Mouse (Mus musculus) spleen, adult 2 months (tissue): ENCODE results near the gene Slc13a5. TPM values are rescaled to one million over a fixed set of nuclear protein-coding genes. Genes with fewer than 3 reads are reported as not detected.

Experiments used
- DNase-seq, 2 experiments: peaks; one replicate each; pipeline versions ENCODE4 v3.0.0 to v3.0.0-alpha.2; 2012 to 2021; ENCODE audit warnings: low spot score in 2 of 2, low read depth in 1 of 2
- H3K27ac ChIP-seq: fragments of 200-500 bp; 2 replicates; pipeline ENCODE4 v1.5.1; 2012; ENCODE audit warnings: low read length, inconsistent platforms; ENCODE audit not compliant: insufficient read depth
- H3K27me3 ChIP-seq: fragments of 200-500 bp; 2 replicates; pipeline ENCODE4 v1.6.1; 2012; ENCODE audit warnings: mild to moderate bottlenecking, moderate library complexity, low read length, inconsistent platforms; ENCODE audit not compliant: control insufficient read depth, insufficient read depth
- H3K36me3 ChIP-seq: fragments of 200-500 bp; 2 replicates; pipeline ENCODE4 v1.6.1; 2012; ENCODE audit warnings: mild to moderate bottlenecking, low read length, inconsistent platforms; ENCODE audit not compliant: control insufficient read depth, insufficient read depth
- H3K4me1 ChIP-seq: fragments of 200-500 bp; 2 replicates; pipeline ENCODE4 v1.6.1; 2011; ENCODE audit warnings: inconsistent platforms; ENCODE audit not compliant: control insufficient read depth, insufficient read depth, insufficient read length
- H3K4me3 ChIP-seq: fragments of 200-500 bp; 2 replicates; pipeline ENCODE4 v1.5.1; 2011; ENCODE audit warnings: mild to moderate bottlenecking, inconsistent platforms; ENCODE audit not compliant: insufficient read depth, insufficient read length; ENCODE audit errors: extremely low read depth
- CTCF ChIP-seq: fragments of 200-500 bp; IDR thresholded peaks from 2 replicates; pipeline ENCODE4 v1.5.1; 2011; ENCODE audit warnings: mild to moderate bottlenecking, inconsistent platforms; ENCODE audit not compliant: insufficient read depth, insufficient read length, insufficient replicate concordance; ENCODE audit errors: extremely low read depth
- POLR2A ChIP-seq: fragments of 200-500 bp; IDR thresholded peaks from 2 replicates; pipeline ENCODE4 v1.6.1; 2011; ENCODE audit warnings: low read depth, low read length, inconsistent platforms
- whole genome bisulfite sequencing: fragments of 180-500 bp; shearing (Covaris S2); methylation state at CpG from one replicate; pipeline ENCODE4 v1.1.7; 2018; 5-methylcytosine and 5-hydroxymethylcytosine counted together
- polyA plus RNA-seq: library from polyadenylated mRNA; depleted of rRNA; stranded (reverse); fragments of >200 nt; gene quantifications from 2 replicates; pipeline ENCODE4 v1.2.3, GENCODE M21; 2012

The Slc13a5 gene
- polyA plus RNA-seq, 1 experiment, result not detected

DNA sequence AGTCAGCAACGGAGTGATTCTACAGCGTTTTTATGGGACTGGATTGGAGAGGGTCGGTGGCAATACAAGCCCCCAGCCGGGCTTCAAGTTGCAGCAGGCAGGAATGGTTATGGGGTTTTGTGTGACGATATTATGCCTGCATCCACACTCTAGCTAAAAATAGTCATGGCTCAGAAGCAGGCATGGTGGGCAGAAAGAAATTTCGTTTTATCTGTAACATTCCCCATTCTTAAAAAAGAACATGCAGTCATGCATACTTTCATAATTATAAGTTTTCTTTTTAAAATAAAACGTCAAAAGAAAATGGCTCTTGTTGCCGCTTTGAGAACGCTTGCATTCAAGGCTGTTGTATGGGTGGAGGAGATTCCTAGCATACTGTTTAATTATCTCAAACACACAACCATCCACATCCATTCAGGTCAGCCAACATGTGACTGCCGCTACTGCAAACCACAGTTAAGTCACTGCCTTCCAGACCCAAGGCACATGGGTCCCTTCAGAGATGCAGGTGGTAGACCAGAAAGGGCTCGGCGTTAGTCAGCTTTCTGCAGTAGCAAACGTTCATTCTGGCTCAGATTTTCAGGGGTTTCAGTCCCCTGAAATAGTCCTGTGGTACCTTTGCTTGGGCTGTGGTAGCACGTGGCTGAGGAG is 17.6 kb upstream of the Slc13a5 start:
- Histone ChIP-seq H3K4me1 (no peaks in the 10 kb centered on the region), H3K4me3 (no peak overlapping the region), H3K36me3 (no peaks in the 10 kb centered on the region), H3K27me3 (peaks cover 2% of the 10 kb centered on the region; the same call in 1 of the 2 replicates), H3K27ac (no peak overlapping the region)
- WGBS, result 80% methylated on average over 14 of the region's 14 CpGs
- DNase-seq, result no peak
- TF ChIP-seq CTCF (no peak), POLR2A (no peak)

DNA sequence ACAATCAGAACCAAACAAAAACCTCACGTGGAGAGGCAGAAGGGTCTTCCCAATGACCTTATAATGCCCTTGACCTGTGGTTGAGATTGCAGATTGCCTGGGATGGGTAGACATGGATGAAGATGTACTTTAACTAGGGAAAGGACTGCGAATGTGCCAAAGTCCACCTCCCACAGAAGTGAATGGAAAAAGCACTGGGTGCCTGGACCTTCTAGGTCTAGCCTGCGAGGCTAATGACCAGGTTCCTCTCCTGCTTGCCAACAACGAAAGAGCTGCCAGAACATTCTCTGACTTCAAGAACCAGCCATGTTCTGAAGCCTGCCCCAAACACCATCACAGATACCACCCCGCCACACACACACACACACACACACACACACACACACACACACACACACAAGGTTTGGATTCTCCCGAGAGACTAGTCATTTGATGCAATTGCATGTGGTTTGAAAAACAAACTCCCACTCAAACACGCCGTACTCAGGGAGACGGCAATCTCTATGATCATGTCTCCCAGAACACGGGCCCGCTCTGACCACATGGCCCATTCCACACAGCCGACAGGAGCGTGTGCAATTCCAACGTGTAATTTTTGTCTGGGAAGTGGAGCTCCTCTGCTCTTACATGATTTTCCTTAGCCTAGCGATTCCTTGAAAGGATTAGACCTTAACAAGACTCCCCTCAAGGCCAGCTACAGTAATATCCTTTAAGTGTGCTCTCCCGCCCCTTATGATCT is 16.6 kb upstream of the Slc13a5 start:
- no peaks in the 10 kb centered on the region for H3K4me1 ChIP-seq
- no peaks in the 10 kb centered on the region for H3K36me3 ChIP-seq
- no peak overlapping the region for H3K27ac ChIP-seq
- no peak for TF ChIP-seq POLR2A
- TF ChIP-seq CTCF, result no peak
- no peak for DNase-seq
- H3K27me3 ChIP-seq, result peaks cover 2% of the 10 kb centered on the region; the same call in 1 of the 2 replicates
- WGBS, result 93% methylated on average over 16 of the region's 16 CpGs
- H3K4me3 ChIP-seq, result no peak overlapping the region

- no peaks in the 10 kb centered on the region for H3K36me3 ChIP-seq
- 70% methylated on average over 5 of the region's 5 CpGs for WGBS
- no peaks in the 10 kb centered on the region for H3K4me1 ChIP-seq
- H3K27ac ChIP-seq, result no peak overlapping the region
- H3K27me3 ChIP-seq, result peaks cover 2% of the 10 kb centered on the region; the same call in 1 of the 2 replicates
- DNase-seq, result no peak
- TF ChIP-seq CTCF, result no peak
- no peak for TF ChIP-seq POLR2A
- H3K4me3 ChIP-seq, result no peak overlapping the region
Observed at GRCm38 (mm10) chr11:72281852-72282400, 14.9 kb upstream of the Slc13a5 start.

DNA sequence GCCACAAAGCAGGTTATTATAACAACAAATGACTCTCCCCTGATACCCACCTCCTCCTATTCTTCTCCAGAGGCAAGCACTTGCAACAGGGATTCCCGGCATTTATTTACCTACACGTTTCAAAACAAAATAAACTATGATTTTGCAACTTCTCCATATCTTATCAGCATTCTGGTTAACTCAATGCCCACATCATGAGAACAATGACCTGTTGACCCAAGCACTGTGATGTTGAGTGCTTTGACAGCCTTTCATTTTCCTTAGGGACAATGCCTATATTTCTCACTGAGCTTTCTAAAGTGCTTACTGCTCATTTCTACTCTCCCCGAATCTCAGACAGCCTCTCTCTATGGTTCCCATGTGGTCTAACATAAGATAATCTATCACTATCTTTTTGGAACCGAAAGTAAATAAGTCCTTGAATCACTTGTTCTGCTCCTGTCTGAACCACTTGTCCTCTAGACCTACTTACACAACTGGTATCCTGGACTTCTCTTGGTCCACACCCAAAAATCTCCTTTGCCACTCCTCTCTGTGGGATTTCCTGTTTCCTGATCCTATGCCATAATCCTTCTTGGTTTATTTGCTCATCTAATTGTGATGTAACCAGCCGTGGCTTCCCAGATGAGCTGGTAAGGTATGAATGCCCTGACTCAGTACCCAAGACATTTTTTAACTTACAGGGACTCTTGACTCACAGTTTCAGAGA is 14.3 kb upstream of the Slc13a5 start:
- H3K4me1 ChIP-seq, result no peaks in the 10 kb centered on the region
- no peak for DNase-seq
- no peaks in the 10 kb centered on the region for H3K36me3 ChIP-seq
- H3K27ac ChIP-seq, result no peak overlapping the region
- no peak for TF ChIP-seq CTCF
- 82% methylated on average over 5 of the region's 5 CpGs for WGBS
- H3K27me3 ChIP-seq, result peaks cover 2% of the 10 kb centered on the region; the same call in 1 of the 2 replicates
- H3K4me3 ChIP-seq, result no peak overlapping the region

DNA sequence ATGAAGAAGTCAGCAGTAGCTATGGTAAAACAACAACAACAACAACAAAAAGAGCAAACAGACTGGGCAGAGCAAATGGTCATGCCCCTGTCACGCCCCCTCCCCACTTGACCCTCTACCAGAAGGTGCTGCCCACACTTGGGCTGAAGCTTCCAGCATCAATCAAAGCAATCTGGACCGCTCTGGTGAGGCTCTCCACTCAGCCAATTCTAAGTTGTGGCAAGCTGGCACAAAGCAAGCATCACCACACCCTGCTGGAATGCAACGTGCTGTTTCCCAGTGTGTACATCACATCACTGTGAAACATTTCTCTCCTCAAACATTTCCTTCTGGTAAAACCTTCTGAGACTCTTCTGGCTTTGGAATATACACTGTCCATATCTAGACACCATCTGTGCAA is 6.3 kb upstream of the Slc13a5 start:
- no peak for DNase-seq
- 66% methylated on average over 3 of the region's 3 CpGs for WGBS
- Histone ChIP-seq H3K4me3 (no peak overlapping the region), H3K36me3 (no peaks in the 10 kb centered on the region), H3K27ac (no peak overlapping the region), H3K4me1 (no peaks in the 10 kb centered on the region), H3K27me3 (no peaks in the 10 kb centered on the region)
- TF ChIP-seq POLR2A, result no peak
- no peak for TF ChIP-seq CTCF

DNA sequence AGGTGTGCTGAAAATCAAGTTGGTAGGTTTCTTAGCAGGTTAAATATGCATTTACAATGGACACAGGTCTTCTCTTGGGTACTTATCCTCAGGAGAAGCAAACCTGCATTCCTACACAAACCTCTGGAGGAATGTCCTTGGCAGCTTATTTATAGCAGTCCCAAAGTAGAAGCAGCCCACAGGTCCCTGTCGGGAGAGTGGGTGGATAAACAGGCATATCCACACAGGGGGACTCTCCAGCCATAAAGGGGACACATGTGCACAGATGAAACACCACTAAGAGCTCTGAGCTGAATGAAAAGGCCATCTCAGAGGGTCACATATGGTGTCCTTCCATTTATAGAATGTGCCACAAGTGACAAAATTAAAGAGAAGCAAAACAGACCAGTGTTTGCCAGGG is 4.7 kb upstream of the Slc13a5 start:
- Histone ChIP-seq H3K27ac (no peak overlapping the region), H3K4me1 (no peaks in the 10 kb centered on the region; the same call in 1 of the 2 replicates), H3K36me3 (no peaks in the 10 kb centered on the region), H3K27me3 (no peaks in the 10 kb centered on the region), H3K4me3 (no peak overlapping the region)
- DNase-seq, result no peak
- WGBS, result 68% methylated on average over 1 of the region's 1 CpGs
- TF ChIP-seq POLR2A (no peak), CTCF (no peak)
